Mouse (Mus musculus) adrenal gland, adult 8-10 months (tissue): ENCODE data around the gene Tex48. TPM values are rescaled to one million over a fixed set of nuclear protein-coding genes. Genes with fewer than 3 reads are reported as not detected.

Experiments used
- total RNA-seq, 4 experiments: library from RNA; stranded (reverse); gene quantifications; 2 replicates each; pipeline ENCODE4 v1.2.4; 2022

Gene Tex48
- total RNA-seq, 4 experiments from 2014 or later, result not detected

Other genes starting within 250 kb of the Tex48 start
- gene Akna, start 219.1 kb downstream of the Tex48 start, total RNA-seq, result 1 to 10 TPM; 4.4 to 9.9 (median 7.0) TPM
- gene Whrn, start 126.4 kb downstream of the Tex48 start, total RNA-seq, result 10 to 100 TPM; 56.7 to 95.9 (median 78.5) TPM
- 100 to 1,000 TPM; 191 to 202 (median 194) TPM for gene Atp6v1g1, start 77.7 kb downstream of the Tex48 start, total RNA-seq
- 10 to 100 TPM; 13.1 to 15.1 (median 14.0) TPM for gene Tmem268, start 63.6 kb downstream of the Tex48 start, total RNA-seq
- gene Gm11213, start 17.2 kb downstream of the Tex48 start, total RNA-seq, result not detected
- not detected for gene Gm11214, start 41.0 kb upstream of the Tex48 start, total RNA-seq
- under 1 TPM; 0.34 to 0.83 (median 0.36) TPM for gene Tnfsf15, start 122.7 kb upstream of the Tex48 start, total RNA-seq
- under 1 TPM in 2 of 4 experiments, not detected in 2; 0.07 to 0.09 TPM for gene Tnfsf8, start 238.9 kb upstream of the Tex48 start, total RNA-seq